Mouse (Mus musculus) embryonic fibroblast, embryonic 13.5 days (primary cell): ENCODE data around the gene Gm10277.

Experiments
- CTCF ChIP-seq: IDR thresholded peaks from 2 replicates; pipeline ENCODE4 v1.5.1; 2011; ENCODE audit warnings: mild to moderate bottlenecking, control low read depth, low read length, moderate library complexity, borderline replicate concordance; ENCODE audit not compliant: insufficient read depth
- POLR2A ChIP-seq: IDR thresholded peaks from 2 replicates; pipeline ENCODE4 v1.6.1; 2011; ENCODE audit warnings: low read depth, mild to moderate bottlenecking, control low read depth, low read length, moderate library complexity

DNA sequence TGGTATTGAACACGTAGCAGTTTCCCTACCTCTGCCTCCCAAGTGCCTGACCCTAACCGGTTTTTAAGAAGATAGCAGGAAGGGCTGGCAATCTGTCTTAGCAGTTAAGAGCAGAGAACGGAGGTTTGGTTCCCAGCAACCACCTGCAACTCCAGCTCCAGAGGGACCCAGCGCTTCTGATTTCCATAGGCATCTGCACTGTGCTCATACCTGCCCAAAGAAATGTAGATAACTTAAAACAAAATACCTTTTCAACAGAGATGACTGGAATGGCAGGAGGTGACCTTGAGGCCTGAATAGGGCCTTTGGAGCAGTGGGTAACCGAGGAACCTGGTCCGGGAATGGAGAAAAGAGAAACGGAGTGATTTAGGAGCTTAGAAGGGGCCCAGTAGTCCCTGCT is 49.0 kb downstream of the Gm10277 start:
- TF ChIP-seq CTCF: no peak
- no peak for TF ChIP-seq POLR2A
